Comparison of ENCODE assay signal across 8 mouse cellular contexts in genomic region chr15:81191303-81191702, GRCm38 (mm10). TPM values are rescaled to one million over a fixed set of nuclear protein-coding genes. Genes with fewer than 3 reads are reported as not detected.
DNase-seq lines count a peak whose midpoint lies in the region; ATAC-seq and TF ChIP-seq lines count a peak whose summit lies in the region.

No protein-coding gene starts in this region.

- peak overlapping the region; percentile 100 for H3K4me3 ChIP-seq in layer of hippocampus, adult 2 months
- H3K4me3 ChIP-seq in cortical plate, adult 2 months (ENCODE audit: insufficient read depth, low read length), result peak overlapping the region; percentile 38
- peak overlapping the region; percentile 98 for H3K4me3 ChIP-seq in hindbrain, embryonic 13.5 days
- H3K4me3 ChIP-seq in midbrain, embryonic 13.5 days (replicated peaks), result peak overlapping the region; percentile 96

- H3K27ac ChIP-seq in layer of hippocampus, adult 2 months, result peak overlapping the region; percentile 85
- H3K27ac ChIP-seq in cortical plate, adult 2 months (ENCODE audit: insufficient read depth, low read length), result peak overlapping the region; percentile 31; the same call in 1 of the 2 replicates
- peak overlapping the region; percentile 78 for H3K27ac ChIP-seq in hindbrain, embryonic 13.5 days
- no peak overlapping the region for H3K27ac ChIP-seq in midbrain, embryonic 13.5 days

- H3K9ac ChIP-seq in hindbrain, embryonic 13.5 days, result peak overlapping the region; percentile 76
- H3K9ac ChIP-seq in midbrain, embryonic 13.5 days (replicated peaks), result peak overlapping the region; percentile 65; the same call in 1 of the 2 replicates

- peak overlapping the region; percentile 63 for H3K4me2 ChIP-seq in hindbrain, embryonic 13.5 days
- H3K4me2 ChIP-seq in midbrain, embryonic 13.5 days (replicated peaks), result peak overlapping the region; percentile 52

- ATAC-seq in hindbrain, embryonic 13.5 days (ENCODE audit: low FRiP score), result no peak
- ATAC-seq in midbrain, embryonic 13.5 days, result no peak
- no peak for ATAC-seq in CD4-positive, CD25-positive, alpha-beta regulatory T cell, adult 4 months

- 27% methylated on average over 9 of the region's 9 CpGs for WGBS in hindbrain, embryonic 13.5 days
- 28% methylated on average over 9 of the region's 9 CpGs for WGBS in midbrain, embryonic 13.5 days

- peaks cover 8% of the 10 kb centered on the region; the same call in 1 of the 2 replicates for H3K36me3 ChIP-seq in hindbrain, embryonic 13.5 days
- peaks cover 11% of the 10 kb centered on the region; the same call in 1 of the 2 replicates for H3K36me3 ChIP-seq in midbrain, embryonic 13.5 days

- no peak for TF ChIP-seq CTCF in layer of hippocampus, adult 2 months (conservative IDR thresholded peaks at IDR 0.05)
- no peak for TF ChIP-seq CTCF in cortical plate, adult 2 months (IDR thresholded peaks at IDR 0.05; ENCODE audit: extremely low read depth, insufficient read depth, low read length)

- H3K27me3 ChIP-seq in hindbrain, embryonic 13.5 days, result no peaks in the 10 kb centered on the region
- no peaks in the 10 kb centered on the region for H3K27me3 ChIP-seq in midbrain, embryonic 13.5 days

- no peak for TF ChIP-seq POLR2A in cortical plate, adult 2 months (IDR thresholded peaks at IDR 0.05; ENCODE audit: extremely low read depth, insufficient read depth, low read length)

- H3K9me3 ChIP-seq in hindbrain, embryonic 13.5 days, result no peaks in the 10 kb centered on the region
- no peaks in the 10 kb centered on the region for H3K9me3 ChIP-seq in midbrain, embryonic 13.5 days

- peak; percentile 20 to 33 for DNase-seq in layer of hippocampus, adult 2 months (ENCODE audit: low spot score in 2 of 2)
- DNase-seq in layer of hippocampus, adult 11-12 months (ENCODE audit: low spot score), result no peak
- no peak for DNase-seq in adrenal gland, adult 8-10 months
- no peak for DNase-seq in thymus, postnatal 36 days

- H3K4me1 ChIP-seq in cortical plate, adult 2 months (ENCODE audit: control insufficient read depth, insufficient read depth, low read length), result no peaks in the 10 kb centered on the region
- H3K4me1 ChIP-seq in hindbrain, embryonic 13.5 days (replicated peaks), result peaks cover 26% of the 10 kb centered on the region
- H3K4me1 ChIP-seq in midbrain, embryonic 13.5 days (replicated peaks), result peaks cover 20% of the 10 kb centered on the region

RNA-seq across cellular contexts. Expression of gene Mrtfa, which starts 0.7 kb away (rescaled TPM):
- total RNA-seq in layer of hippocampus, adult 2 months (2021), result 100 to 1,000 TPM; 109 to 115 TPM
- polyA plus RNA-seq in cortical plate, adult 2 months (2012; rRNA removed), result 30.9 and 38.0 TPM in 2 replicates
- polyA plus RNA-seq in hindbrain, embryonic 13.5 days (2015; fragmentation: Nextera tagmentation; extraction: Ambion mirVana), result 22.9 and 28.6 TPM in 2 replicates
- 21.6 and 32.0 TPM in 2 replicates for polyA plus RNA-seq in midbrain, embryonic 13.5 days (2015; fragmentation: Nextera tagmentation; extraction: Ambion mirVana)
- total RNA-seq in adrenal gland, adult 8-10 months (2022), result 10 to 100 TPM; 23.4 to 48.9 (median 33.4) TPM
- 10 to 100 TPM; 41.0 to 78.2 TPM for polyA plus RNA-seq in CD4-positive, CD25-positive, alpha-beta regulatory T cell, adult 4 months (2017; shearing (Covaris generic))

RNA-seq across cellular contexts. Expression of gene Mchr1, which starts 44.0 kb away (rescaled TPM):
- total RNA-seq in layer of hippocampus, adult 2 months (2021), result 10 to 100 TPM; 24.6 to 24.9 TPM
- 21.9 and 22.7 TPM in 2 replicates for polyA plus RNA-seq in cortical plate, adult 2 months (2012; rRNA removed)
- 1.6 and 2.1 TPM in 2 replicates for polyA plus RNA-seq in hindbrain, embryonic 13.5 days (2015; fragmentation: Nextera tagmentation; extraction: Ambion mirVana)
- 2.1 and 2.5 TPM in 2 replicates for polyA plus RNA-seq in midbrain, embryonic 13.5 days (2015; fragmentation: Nextera tagmentation; extraction: Ambion mirVana)
- total RNA-seq in adrenal gland, adult 8-10 months (2022), result under 1 TPM; 0.15 to 0.86 (median 0.51) TPM
- not detected for polyA plus RNA-seq in CD4-positive, CD25-positive, alpha-beta regulatory T cell, adult 4 months (2017; shearing (Covaris generic))

Comparison
In these comparisons a context has a peak if more than half of its experiments do, and no peak if none do; other contexts are left out.
1. DNase-seq: peak in layer of hippocampus, adult 2 months (2 of 2); none in layer of hippocampus, adult 11-12 months (single experiment), adrenal gland, adult 8-10 months (single experiment) and thymus, postnatal 36 days (0 of 2).
2. H3K4me3 ChIP-seq: peak in every context shown above with its lines; median percentile 100 in layer of hippocampus, adult 2 months; 98 in hindbrain, embryonic 13.5 days; 96 in midbrain, embryonic 13.5 days; 38 in cortical plate, adult 2 months.